Mouse (Mus musculus): Measurements from ENCODE around the gene Ap4e1.

DNA sequence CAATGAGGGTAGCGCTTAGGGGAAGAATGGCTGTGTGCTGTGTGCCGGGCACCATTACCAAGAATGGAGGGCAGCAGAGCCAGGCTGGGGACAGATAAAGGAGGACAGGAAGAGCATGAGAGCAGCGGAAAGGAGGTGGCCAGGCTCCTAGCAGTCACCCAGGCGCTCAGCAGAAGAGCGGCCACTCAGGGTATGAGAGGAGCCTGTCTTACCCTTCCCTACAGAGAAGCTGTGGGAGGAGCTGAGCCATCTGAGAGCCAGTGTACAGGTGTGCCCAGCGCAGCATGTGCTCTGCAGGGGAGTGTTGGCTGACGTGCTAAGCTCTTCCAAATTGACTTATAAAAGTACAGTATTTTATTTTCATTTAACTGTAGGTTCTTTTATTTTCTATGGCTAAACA, 60.3 kb downstream of the Ap4e1 start:
- TF ChIP-seq CTCF (conservative IDR thresholded peaks at IDR 0.05; ENCODE audit: low read length) (no peak), POU5F1 (IDR thresholded peaks at IDR 0.05; ENCODE audit: borderline replicate concordance, low read length) (no peak), NANOG (IDR thresholded peaks at IDR 0.05; ENCODE audit: borderline replicate concordance, low read length) (no peak)
